Mouse (Mus musculus): Measurements from ENCODE around the gene Olfr576. TPM values are rescaled to one million over a fixed set of nuclear protein-coding genes. Genes with fewer than 3 reads are reported as not detected.

Gene Olfr576
- not detected in 2 replicates for polyA plus RNA-seq (2014; fragmentation: Nextera tagmentation; extraction: Ambion mirVana)

- no peaks in the 10 kb centered on the region for H3K4me1 ChIP-seq (ENCODE audit: control insufficient read depth, insufficient read depth, low read length)
- H3K36me3 ChIP-seq (ENCODE audit: control insufficient read depth, insufficient read depth, low read length), result no peaks in the 10 kb centered on the region
- no peaks in the 10 kb centered on the region for H3K27me3 ChIP-seq (ENCODE audit: control insufficient read depth, insufficient read depth, low read length)
- H3K9me3 ChIP-seq (ENCODE audit: control insufficient read depth, low read length), result no peaks in the 10 kb centered on the region
- no peak within 1 kb of the TSS for H3K4me3 ChIP-seq (ENCODE audit: low read depth, low read length)
- WGBS, result 62% methylated on average over 2 of the region's 2 CpGs
- no peak for ATAC-seq (ENCODE audit: low read depth)
- H3K9ac ChIP-seq (replicated peaks; ENCODE audit: low read depth, low read length), result no peak within 1 kb of the TSS
- no peak within 1 kb of the TSS for H3K27ac ChIP-seq (ENCODE audit: low read depth, low read length)
- H3K4me2 ChIP-seq (ENCODE audit: low read depth, low read length), result no peak within 1 kb of the TSS
These were observed at the start of gene Olfr576 for GRCm38 (mm10) chr7:102962360-102962759. Olfr576 (plus strand) TSS chr7:102962660.

- WGBS, result 39% methylated on average over 1 of the region's 1 CpGs
- H3K4me2 ChIP-seq (ENCODE audit: low read depth, low read length), result no peak overlapping the region
- H3K9ac ChIP-seq (replicated peaks; ENCODE audit: low read depth, low read length), result no peak overlapping the region
- H3K4me1 ChIP-seq (ENCODE audit: control insufficient read depth, insufficient read depth, low read length), result no peaks in the 10 kb centered on the region
- H3K4me3 ChIP-seq (ENCODE audit: low read depth, low read length), result no peak overlapping the region
- no peak for ATAC-seq (ENCODE audit: low read depth)
- no peak overlapping the region for H3K27ac ChIP-seq (ENCODE audit: low read depth, low read length)
- H3K27me3 ChIP-seq (ENCODE audit: control insufficient read depth, insufficient read depth, low read length), result no peaks in the 10 kb centered on the region
- no peaks in the 10 kb centered on the region for H3K36me3 ChIP-seq (ENCODE audit: control insufficient read depth, insufficient read depth, low read length)
- no peaks in the 10 kb centered on the region for H3K9me3 ChIP-seq (ENCODE audit: control insufficient read depth, low read length)
These were observed 47.2 kb upstream of the Olfr576 start for GRCm38 (mm10) chr7:102915261-102915660.

- 82% methylated on average over 5 of the region's 5 CpGs for WGBS
- no peak for ATAC-seq (ENCODE audit: low read depth)
- H3K27ac ChIP-seq (ENCODE audit: low read depth, low read length), result no peak overlapping the region
These were observed 46.1 kb upstream of the Olfr576 start for GRCm38 (mm10) chr7:102916405-102916804.

GRCm38 (mm10) chr7:102917032-102917875 lies 45.2 kb upstream of the Olfr576 start, which contains the start of gene Olfr571:
Olfr571 (minus strand) TSS chr7:102917536.
- no peak within 1 kb of the TSS for H3K27ac ChIP-seq (ENCODE audit: low read depth, low read length)
- no peaks in the 10 kb centered on the region for H3K27me3 ChIP-seq (ENCODE audit: control insufficient read depth, insufficient read depth, low read length)
- no peak within 1 kb of the TSS for H3K4me3 ChIP-seq (ENCODE audit: low read depth, low read length)
- no peak for ATAC-seq (ENCODE audit: low read depth)
- H3K9ac ChIP-seq (replicated peaks; ENCODE audit: low read depth, low read length), result no peak within 1 kb of the TSS
- no peaks in the 10 kb centered on the region for H3K36me3 ChIP-seq (ENCODE audit: control insufficient read depth, insufficient read depth, low read length)
- H3K4me1 ChIP-seq (ENCODE audit: control insufficient read depth, insufficient read depth, low read length), result no peaks in the 10 kb centered on the region
- WGBS, result 49% methylated on average over 4 of the region's 4 CpGs
- H3K9me3 ChIP-seq (ENCODE audit: control insufficient read depth, low read length), result no peaks in the 10 kb centered on the region
- H3K4me2 ChIP-seq (ENCODE audit: low read depth, low read length), result no peak within 1 kb of the TSS

More at GRCm38 (mm10) chr7:102916405-102916804, 46.1 kb upstream of the Olfr576 start:
- Histone ChIP-seq H3K4me1 (ENCODE audit: control insufficient read depth, insufficient read depth, low read length) (no peaks in the 10 kb centered on the region), H3K9ac (replicated peaks; ENCODE audit: low read depth, low read length) (no peak overlapping the region), H3K9me3 (ENCODE audit: control insufficient read depth, low read length) (no peaks in the 10 kb centered on the region), H3K27me3 (ENCODE audit: control insufficient read depth, insufficient read depth, low read length) (no peaks in the 10 kb centered on the region), H3K4me3 (ENCODE audit: low read depth, low read length) (no peak overlapping the region), H3K4me2 (ENCODE audit: low read depth, low read length) (no peak overlapping the region), H3K36me3 (ENCODE audit: control insufficient read depth, insufficient read depth, low read length) (no peaks in the 10 kb centered on the region)

- WGBS, result 21% methylated on average over 1 of the region's 1 CpGs
- no peak overlapping the region for H3K4me2 ChIP-seq (ENCODE audit: low read depth, low read length)
- H3K36me3 ChIP-seq (ENCODE audit: control insufficient read depth, insufficient read depth, low read length), result no peaks in the 10 kb centered on the region
- H3K9me3 ChIP-seq (ENCODE audit: control insufficient read depth, low read length), result no peaks in the 10 kb centered on the region
- H3K27me3 ChIP-seq (ENCODE audit: control insufficient read depth, insufficient read depth, low read length), result no peaks in the 10 kb centered on the region
- no peaks in the 10 kb centered on the region for H3K4me1 ChIP-seq (ENCODE audit: control insufficient read depth, insufficient read depth, low read length)
- peak; percentile 79 for ATAC-seq (ENCODE audit: low read depth)
- H3K27ac ChIP-seq (ENCODE audit: low read depth, low read length), result no peak overlapping the region
- no peak overlapping the region for H3K9ac ChIP-seq (replicated peaks; ENCODE audit: low read depth, low read length)
- H3K4me3 ChIP-seq (ENCODE audit: low read depth, low read length), result no peak overlapping the region
These were observed 42.8 kb upstream of the Olfr576 start for GRCm38 (mm10) chr7:102919632-102920031.

- ATAC-seq (ENCODE audit: low read depth), result no peak
- Histone ChIP-seq H3K4me2 (ENCODE audit: low read depth, low read length) (no peak within 1 kb of the TSS), H3K27ac (ENCODE audit: low read depth, low read length) (no peak within 1 kb of the TSS), H3K9me3 (ENCODE audit: control insufficient read depth, low read length) (no peaks in the 10 kb centered on the region), H3K27me3 (ENCODE audit: control insufficient read depth, insufficient read depth, low read length) (no peaks in the 10 kb centered on the region), H3K4me3 (ENCODE audit: low read depth, low read length) (no peak within 1 kb of the TSS), H3K4me1 (ENCODE audit: control insufficient read depth, insufficient read depth, low read length) (no peaks in the 10 kb centered on the region), H3K9ac (replicated peaks; ENCODE audit: low read depth, low read length) (no peak within 1 kb of the TSS), H3K36me3 (ENCODE audit: control insufficient read depth, insufficient read depth, low read length) (no peaks in the 10 kb centered on the region)
- 74% methylated on average over 1 of the region's 1 CpGs for WGBS
These were observed 38.4 kb upstream of the Olfr576 start, which contains the start of gene Olfr572 for GRCm38 (mm10) chr7:102924109-102924508. Olfr572 (plus strand) TSS chr7:102924409.

GRCm38 (mm10) chr7:102927105-102927504 lies 35.4 kb upstream of the Olfr576 start:
- Histone ChIP-seq H3K4me3 (ENCODE audit: low read depth, low read length) (no peak overlapping the region), H3K27ac (ENCODE audit: low read depth, low read length) (no peak overlapping the region), H3K27me3 (ENCODE audit: control insufficient read depth, insufficient read depth, low read length) (no peaks in the 10 kb centered on the region), H3K36me3 (ENCODE audit: control insufficient read depth, insufficient read depth, low read length) (no peaks in the 10 kb centered on the region), H3K4me1 (ENCODE audit: control insufficient read depth, insufficient read depth, low read length) (no peaks in the 10 kb centered on the region), H3K9ac (replicated peaks; ENCODE audit: low read depth, low read length) (no peak overlapping the region), H3K9me3 (ENCODE audit: control insufficient read depth, low read length) (no peaks in the 10 kb centered on the region), H3K4me2 (ENCODE audit: low read depth, low read length) (no peak overlapping the region)
- WGBS, result 76% methylated on average over 3 of the region's 3 CpGs
- no peak for ATAC-seq (ENCODE audit: low read depth)

GRCm38 (mm10) chr7:102942475-102942874 lies 20.0 kb upstream of the Olfr576 start, which contains the start of gene Olfr573-ps1:
Olfr573-ps1 (minus strand) TSS chr7:102942575.
- Histone ChIP-seq H3K9ac (replicated peaks; ENCODE audit: low read depth, low read length) (no peak within 1 kb of the TSS), H3K9me3 (ENCODE audit: control insufficient read depth, low read length) (no peaks in the 10 kb centered on the region), H3K4me3 (ENCODE audit: low read depth, low read length) (no peak within 1 kb of the TSS), H3K36me3 (ENCODE audit: control insufficient read depth, insufficient read depth, low read length) (no peaks in the 10 kb centered on the region), H3K4me1 (ENCODE audit: control insufficient read depth, insufficient read depth, low read length) (no peaks in the 10 kb centered on the region), H3K4me2 (ENCODE audit: low read depth, low read length) (no peak within 1 kb of the TSS), H3K27me3 (ENCODE audit: control insufficient read depth, insufficient read depth, low read length) (no peaks in the 10 kb centered on the region), H3K27ac (ENCODE audit: low read depth, low read length) (no peak within 1 kb of the TSS)
- no peak for ATAC-seq (ENCODE audit: low read depth)
- 93% methylated on average over 2 of the region's 2 CpGs for WGBS

- no peaks in the 10 kb centered on the region for H3K4me1 ChIP-seq (ENCODE audit: control insufficient read depth, insufficient read depth, low read length)
These were observed 19.0 kb upstream of the Olfr576 start for GRCm38 (mm10) chr7:102943417-102943816.

More at GRCm38 (mm10) chr7:102943417-102943816, 19.0 kb upstream of the Olfr576 start:
- H3K4me2 ChIP-seq (ENCODE audit: low read depth, low read length), result no peak overlapping the region
- no peaks in the 10 kb centered on the region for H3K9me3 ChIP-seq (ENCODE audit: control insufficient read depth, low read length)
- no peak for ATAC-seq (ENCODE audit: low read depth)
- no peak overlapping the region for H3K27ac ChIP-seq (ENCODE audit: low read depth, low read length)
- H3K27me3 ChIP-seq (ENCODE audit: control insufficient read depth, insufficient read depth, low read length), result no peaks in the 10 kb centered on the region
- H3K9ac ChIP-seq (replicated peaks; ENCODE audit: low read depth, low read length), result no peak overlapping the region
- H3K36me3 ChIP-seq (ENCODE audit: control insufficient read depth, insufficient read depth, low read length), result no peaks in the 10 kb centered on the region
- WGBS, result 92% methylated on average over 1 of the region's 1 CpGs
- no peak overlapping the region for H3K4me3 ChIP-seq (ENCODE audit: low read depth, low read length)

All from neural tube, embryonic 14.5 days (tissue).